Mouse (Mus musculus) CH12.LX (cell line): ENCODE results near the gene Zfp773. TPM values are rescaled to one million over a fixed set of nuclear protein-coding genes. Genes with fewer than 3 reads are reported as not detected.

Experiments used
- DNase-seq: peaks from one replicate; pipeline ENCODE4 v3.0.0-alpha.2; 2013; ENCODE audit errors: extremely low read depth
- H3K27ac ChIP-seq: 2 replicates; pipeline ENCODE4 v1.5.1; 2012; ENCODE audit warnings: low read depth, mild to moderate bottlenecking, control low read depth, moderate library complexity; ENCODE audit not compliant: insufficient read depth
- H3K27me3 ChIP-seq: replicated peaks from 2 replicates; pipeline ENCODE3; 2012; ENCODE audit warnings: inconsistent platforms
- H3K36me3 ChIP-seq, 2 experiments: replicated peaks in 1 of 2; 2 replicates each; pipeline versions ENCODE3 to v1.6.1; 2012; ENCODE audit warnings: inconsistent platforms in 1 of 2, low read length in 1 of 2, mild to moderate bottlenecking in 1 of 2, mixed read lengths in 1 of 2, moderate library complexity in 1 of 2; ENCODE audit not compliant: control insufficient read depth in 1 of 2, insufficient read depth in 1 of 2
- H3K4me1 ChIP-seq, 2 experiments: 2 replicates each; pipeline ENCODE4 v1.6.1; 2012; ENCODE audit warnings: inconsistent platforms in 1 of 2, moderate library complexity in 1 of 2; ENCODE audit not compliant: insufficient read depth in 2 of 2, control insufficient read depth in 1 of 2
- H3K4me2 ChIP-seq: 2 replicates; pipeline ENCODE4 v1.6.1; 2012; ENCODE audit warnings: low read depth, mild to moderate bottlenecking, control low read depth; ENCODE audit not compliant: poor library complexity, insufficient read depth, severe bottlenecking
- H3K4me3 ChIP-seq, 3 experiments: fragments of 150-350 bp in 1 of 3; sonication (generic) in 1 of 3; replicated peaks in 1 of 3; 2 replicates each; pipeline versions ENCODE3 to v1.5.1; 2011 to 2012; ENCODE audit warnings: low read depth in 2 of 3, low read length in 2 of 3, mild to moderate bottlenecking in 2 of 3, moderate library complexity in 2 of 3, control low read depth in 1 of 3, improper control_type of control experiment in 1 of 3, inconsistent platforms in 1 of 3, mixed read lengths in 1 of 3; ENCODE audit not compliant: poor library complexity in 1 of 3
- H3K79me2 ChIP-seq: replicated peaks from 2 replicates; pipeline ENCODE4 v1.6.1; 2012; ENCODE audit warnings: mild to moderate bottlenecking, moderate library complexity; ENCODE audit not compliant: control insufficient read depth, poor library complexity, insufficient read depth, severe bottlenecking; ENCODE audit errors: extremely low read depth
- H3K9ac ChIP-seq: 2 replicates; pipeline ENCODE4 v1.6.1; 2012; ENCODE audit warnings: low read depth, mild to moderate bottlenecking, control low read depth, moderate library complexity; ENCODE audit not compliant: insufficient read depth
- H3K9me3 ChIP-seq: replicated peaks from 2 replicates; pipeline ENCODE3; 2012; ENCODE audit warnings: low read length, inconsistent platforms, mixed read lengths
- BHLHE40 ChIP-seq: IDR thresholded peaks from 2 replicates; pipeline ENCODE4 v1.6.1; 2011; ENCODE audit warnings: mild to moderate bottlenecking, low read depth, low read length, improper control_type of control experiment
- CHD2 ChIP-seq: IDR thresholded peaks from 2 replicates; pipeline ENCODE4 v1.6.1; 2011; ENCODE audit warnings: low read length, improper control_type of control experiment
- CTCF ChIP-seq, 2 experiments: IDR thresholded peaks in 1 of 2; conservative IDR thresholded peaks in 1 of 2; 2 replicates each; pipeline ENCODE4 v1.5.1; 2011 to 2012; ENCODE audit warnings: low read depth in 2 of 2, low read length in 2 of 2, improper control_type of control experiment in 1 of 2, inconsistent platforms in 1 of 2, mild to moderate bottlenecking in 1 of 2, moderate library complexity in 1 of 2
- E2F4 ChIP-seq: IDR thresholded peaks from 2 replicates; pipeline ENCODE4 v1.6.1; 2011; ENCODE audit warnings: low read depth, low read length, improper control_type of control experiment; ENCODE audit not compliant: insufficient replicate concordance
- ELF1 ChIP-seq: IDR thresholded peaks from 2 replicates; pipeline ENCODE4 v1.6.1; 2014; ENCODE audit warnings: low read depth, mild to moderate bottlenecking, inconsistent platforms, low read length, improper control_type of control experiment
- GABPA ChIP-seq: IDR thresholded peaks from 2 replicates; pipeline ENCODE4 v1.6.1; 2012; ENCODE audit warnings: low read depth, low read length, improper control_type of control experiment, inconsistent platforms; ENCODE audit not compliant: insufficient replicate concordance
- HCFC1 ChIP-seq: IDR thresholded peaks from 2 replicates; pipeline ENCODE4 v1.6.1; 2012; ENCODE audit warnings: low read depth, mild to moderate bottlenecking, inconsistent platforms, low read length, improper control_type of control experiment
- IRF4 ChIP-seq: IDR thresholded peaks from 2 replicates; pipeline ENCODE4 v1.6.1; 2014; ENCODE audit warnings: low read depth, mild to moderate bottlenecking, inconsistent platforms, low read length, improper control_type of control experiment
- JUN ChIP-seq: IDR thresholded peaks from 2 replicates; pipeline ENCODE4 v1.6.1; 2011; ENCODE audit warnings: low read depth, mild to moderate bottlenecking, low read length, improper control_type of control experiment, moderate library complexity; ENCODE audit not compliant: insufficient read depth
- JUND ChIP-seq: conservative IDR thresholded peaks from 2 replicates; pipeline ENCODE4 v1.6.1; 2011; ENCODE audit warnings: low read depth, low read length, improper control_type of control experiment
- KAT2A ChIP-seq: IDR thresholded peaks from 2 replicates; pipeline ENCODE4 v1.6.1; 2012; ENCODE audit warnings: low read length, improper control_type of control experiment, inconsistent platforms; ENCODE audit not compliant: insufficient replicate concordance
- MAX ChIP-seq: IDR thresholded peaks from 2 replicates; pipeline ENCODE4 v1.6.1; 2011; ENCODE audit warnings: low read length, improper control_type of control experiment
- MEF2A ChIP-seq: IDR thresholded peaks from 2 replicates; pipeline ENCODE4 v1.6.1; 2014; ENCODE audit warnings: low read depth, mild to moderate bottlenecking, inconsistent platforms, low read length, improper control_type of control experiment, borderline replicate concordance
- MXI1 ChIP-seq: IDR thresholded peaks from 2 replicates; pipeline ENCODE4 v1.6.1; 2011; ENCODE audit warnings: mild to moderate bottlenecking, low read depth, low read length, improper control_type of control experiment
- NELFE ChIP-seq: IDR thresholded peaks from 2 replicates; pipeline ENCODE4 v1.6.1; 2011; ENCODE audit warnings: low read depth, low read length, improper control_type of control experiment
- NRF1 ChIP-seq: IDR thresholded peaks from 2 replicates; pipeline ENCODE4 v1.6.1; 2014; ENCODE audit warnings: low read depth, mild to moderate bottlenecking, inconsistent platforms, low read length, improper control_type of control experiment, moderate library complexity
- POLR2A ChIP-seq: IDR thresholded peaks from 2 replicates; pipeline ENCODE4 v1.6.1; 2011; ENCODE audit warnings: low read depth, mild to moderate bottlenecking, improper control_type of control experiment, low read length
- POLR2AphosphoS2 ChIP-seq: IDR thresholded peaks from 2 replicates; pipeline ENCODE4 v1.6.1; 2011; ENCODE audit warnings: low read depth, low read length, improper control_type of control experiment
- RAD21 ChIP-seq: IDR thresholded peaks from 2 replicates; pipeline ENCODE4 v1.6.1; 2011; ENCODE audit warnings: low read depth, mild to moderate bottlenecking, low read length, improper control_type of control experiment, moderate library complexity
- RCOR1 ChIP-seq: conservative IDR thresholded peaks from 2 replicates; pipeline ENCODE4 v1.6.1; 2012; ENCODE audit warnings: low read depth, mild to moderate bottlenecking, inconsistent platforms, low read length, improper control_type of control experiment
- SIN3A ChIP-seq: IDR thresholded peaks from 2 replicates; pipeline ENCODE4 v1.6.1; 2012; ENCODE audit warnings: low read length, improper control_type of control experiment, inconsistent platforms
- SMC3 ChIP-seq: IDR thresholded peaks from 2 replicates; pipeline ENCODE4 v1.6.1; 2011; ENCODE audit warnings: low read depth, low read length, improper control_type of control experiment
- TBP ChIP-seq: conservative IDR thresholded peaks from 2 replicates; pipeline ENCODE4 v1.6.1; 2011; ENCODE audit warnings: low read depth, low read length, improper control_type of control experiment
- TCF12 ChIP-seq: IDR thresholded peaks from 2 replicates; pipeline ENCODE4 v1.6.1; 2014; ENCODE audit warnings: low read depth, mild to moderate bottlenecking, inconsistent platforms, low read length, improper control_type of control experiment
- UBTF ChIP-seq: IDR thresholded peaks from 2 replicates; pipeline ENCODE4 v1.6.1; 2012; ENCODE audit warnings: low read depth, mild to moderate bottlenecking, inconsistent platforms, low read length, improper control_type of control experiment, moderate library complexity
- USF1 ChIP-seq: IDR thresholded peaks from 2 replicates; pipeline ENCODE4 v1.6.1; 2014; ENCODE audit warnings: low read depth, mild to moderate bottlenecking, inconsistent platforms, low read length, improper control_type of control experiment
- USF2 ChIP-seq: conservative IDR thresholded peaks from 2 replicates; pipeline ENCODE4 v1.6.1; 2011; ENCODE audit warnings: low read depth, low read length, improper control_type of control experiment
- ZC3H11A ChIP-seq: IDR thresholded peaks from 2 replicates; pipeline ENCODE4 v1.6.1; 2012; ENCODE audit warnings: low read depth, mild to moderate bottlenecking, inconsistent platforms, low read length, improper control_type of control experiment
- ZMIZ1 ChIP-seq: IDR thresholded peaks from 2 replicates; pipeline ENCODE4 v1.6.1; 2012; ENCODE audit warnings: low read depth, mild to moderate bottlenecking, inconsistent platforms, low read length, improper control_type of control experiment
- dilution Hi-C: fragments of 300-500 bp; cut with MboI; formaldehyde crosslinking; loops from 2 replicates; pipeline ENCODE4 v1.14.3; 2020; ENCODE audit warnings: low sequenced_read_pairs; ENCODE audit not compliant: extremely low pct_unique_long_range_greater_than_20kb, extremely low pct_ligation_motif_present
- in situ Hi-C: fragments of 300-500 bp; cut with MboI; formaldehyde crosslinking; loops from 3 replicates; pipeline ENCODE4 v1.14.3; 2019; ENCODE audit warnings: low sequenced_read_pairs, low pct_ligation_motif_present, low pct_unique_long_range_greater_than_20kb, mixed read lengths
- polyA plus RNA-seq: library from polyadenylated mRNA; unstranded; fragments of >175 nt; gene quantifications from 2 replicates; pipeline ENCODE4 v1.2.1, GENCODE M21; 2012; ENCODE audit warnings: low read depth; ENCODE audit not compliant: insufficient read length
- total RNA-seq, 2 experiments: library from RNA; depleted of rRNA; stranded (reverse); fragments of 300-350 nt in 1 of 2; fragments of >200 nt in 1 of 2; gene quantifications; 2 replicates each; pipeline ENCODE4 v1.2.3; 2012 to 2014

Gene Zfp773
- total RNA-seq (2012; rRNA removed) (3.4 and 5.1 TPM in 2 replicates), total RNA-seq (2014; rRNA removed) (4.3 and 4.4 TPM in 2 replicates), polyA plus RNA-seq (6.4 and 7.0 TPM in 2 replicates)

GRCm38 (mm10) chr7:7136379-7136866 is at the start of gene Zfp773:
Zfp773 (minus strand) TSS chr7:7136755.
- in situ Hi-C loops: loop anchor here (5.0 kb wide), 1 partner anchor 46 kb away; no protein-coding TSS in a partner anchor
- DNase-seq: peak; percentile 65
- no peaks in the 10 kb centered on the region for H3K9me3 ChIP-seq

GRCm38 (mm10) chr7:7185897-7186296 is 49.3 kb upstream of the Zfp773 start:
- no peak for DNase-seq
- H3K4me1 ChIP-seq: no peaks in the 10 kb centered on the region
- peaks cover 3% of the 10 kb centered on the region for H3K27me3 ChIP-seq
- H3K4me3 ChIP-seq: no peak overlapping the region
- H3K9me3 ChIP-seq: no peaks in the 10 kb centered on the region
- no peak overlapping the region for H3K4me2 ChIP-seq
- H3K9ac ChIP-seq: no peak overlapping the region
- in situ Hi-C loops (no loop called here), dilution Hi-C loops (no loop called here)
- peaks cover 18 to 23% of the 10 kb centered on the region in 2 experiments for H3K36me3 ChIP-seq
- TF ChIP-seq TCF12 (no peak), USF1 (no peak), JUN (no peak), ELF1 (no peak), GABPA (no peak), JUND (no peak), RAD21 (no peak), NELFE (no peak), POLR2A (no peak), IRF4 (no peak), TBP (no peak), ZMIZ1 (no peak), RCOR1 (no peak), MAX (no peak), E2F4 (no peak), BHLHE40 (no peak)
- no peak overlapping the region for H3K27ac ChIP-seq
- H3K79me2 ChIP-seq: no peaks in the 10 kb centered on the region

More at GRCm38 (mm10) chr7:7136379-7136866, at the start of gene Zfp773:
- Histone ChIP-seq H3K4me2 (peak within 1 kb of the TSS; percentile 69), H3K4me3 (peak within 1 kb of the TSS; percentile 58 to 86 (median 65)), H3K27ac (no peak within 1 kb of the TSS), H3K79me2 (no peaks in the 10 kb centered on the region), H3K27me3 (no peaks in the 10 kb centered on the region), H3K36me3 (peaks cover 0 to 19% of the 10 kb centered on the region in 2 experiments), H3K9ac (peak within 1 kb of the TSS; percentile 63; the same call in 1 of the 2 replicates), H3K4me1 (peaks cover 4 to 21% of the 10 kb centered on the region in 2 experiments)
- TF ChIP-seq UBTF: no peak
- TF ChIP-seq ZMIZ1: no peak
- 0 out of 2 replicates have a peak, but pooled peaks have one; percentile 10 for TF ChIP-seq NRF1
- TF ChIP-seq RCOR1: no peak
- peak; percentile 67 for TF ChIP-seq ELF1
- TF ChIP-seq ZC3H11A: no peak
- peak; percentile 40 for TF ChIP-seq MXI1
- peak; percentile 95 for TF ChIP-seq HCFC1
- TF ChIP-seq TBP: 0 out of 2 replicates have a peak, but pooled peaks have one; percentile 39
- no peak for TF ChIP-seq POLR2AphosphoS2
- TF ChIP-seq KAT2A: peak; percentile 88; the same call in 1 of the 2 replicates
- peak; percentile 41; the same call in 1 of the 2 replicates for TF ChIP-seq TCF12
- TF ChIP-seq USF2: peak; percentile 26; the same call in 1 of the 2 replicates
- no peak for TF ChIP-seq JUND
- 0 out of 2 replicates have a peak, but pooled peaks have one; percentile 42 for TF ChIP-seq E2F4
- no peak for TF ChIP-seq CHD2
- TF ChIP-seq MAX: peak; percentile 70; the same call in 1 of the 2 replicates
- 0 out of 2 replicates have a peak, but pooled peaks have one; percentile 33 for TF ChIP-seq POLR2A
- TF ChIP-seq SIN3A: peak; percentile 66; the same call in 1 of the 2 replicates
- peak; percentile 58 for TF ChIP-seq RAD21
- TF ChIP-seq USF1: peak; percentile 52
- TF ChIP-seq GABPA: peak; percentile 11; the same call in 1 of the 2 replicates
- TF ChIP-seq SMC3: peak; percentile 47; the same call in 1 of the 2 replicates
- TF ChIP-seq CTCF (conservative IDR thresholded peaks at IDR 0.05 in 1 of 2, IDR thresholded peaks at IDR 0.05 in 1 of 2; ENCODE audit: low read depth in 2 of 2, low read length in 2 of 2): peak in 1 of 2 experiments; percentile 70; a peak in 2 of 4 replicates
- TF ChIP-seq MEF2A: 0 out of 2 replicates have a peak, but pooled peaks have one; percentile 29
- dilution Hi-C loops: no loop called here
